Mouse (Mus musculus) MN1 (cell line): Measurements from ENCODE around the gene Dnajb8.

Source experiments
- DNase-seq: peaks from one replicate; pipeline ENCODE4 v3.0.0-alpha.2; 2016; ENCODE audit warnings: low spot score

The Dnajb8 gene

GRCm38 (mm10) chr6:88290129-88290766 is 68.2 kb downstream of the Dnajb8 start:
- DNase-seq = no peak

GRCm38 (mm10) chr6:88292274-88292909 is 70.3 kb downstream of the Dnajb8 start:
- no peak for DNase-seq

GRCm38 (mm10) chr6:88299491-88299890 is 77.4 kb downstream of the Dnajb8 start:
- no peak for DNase-seq

GRCm38 (mm10) chr6:88301234-88301633 is 79.2 kb downstream of the Dnajb8 start:
- DNase-seq = no peak
